Mouse (Mus musculus): ENCODE results near the gene Pkig. TPM values are rescaled to one million over a fixed set of nuclear protein-coding genes. Genes with fewer than 3 reads are reported as not detected.

Pkig gene
- polyA plus RNA-seq, 1 experiment from 2014 or later, result 134 TPM

DNA sequence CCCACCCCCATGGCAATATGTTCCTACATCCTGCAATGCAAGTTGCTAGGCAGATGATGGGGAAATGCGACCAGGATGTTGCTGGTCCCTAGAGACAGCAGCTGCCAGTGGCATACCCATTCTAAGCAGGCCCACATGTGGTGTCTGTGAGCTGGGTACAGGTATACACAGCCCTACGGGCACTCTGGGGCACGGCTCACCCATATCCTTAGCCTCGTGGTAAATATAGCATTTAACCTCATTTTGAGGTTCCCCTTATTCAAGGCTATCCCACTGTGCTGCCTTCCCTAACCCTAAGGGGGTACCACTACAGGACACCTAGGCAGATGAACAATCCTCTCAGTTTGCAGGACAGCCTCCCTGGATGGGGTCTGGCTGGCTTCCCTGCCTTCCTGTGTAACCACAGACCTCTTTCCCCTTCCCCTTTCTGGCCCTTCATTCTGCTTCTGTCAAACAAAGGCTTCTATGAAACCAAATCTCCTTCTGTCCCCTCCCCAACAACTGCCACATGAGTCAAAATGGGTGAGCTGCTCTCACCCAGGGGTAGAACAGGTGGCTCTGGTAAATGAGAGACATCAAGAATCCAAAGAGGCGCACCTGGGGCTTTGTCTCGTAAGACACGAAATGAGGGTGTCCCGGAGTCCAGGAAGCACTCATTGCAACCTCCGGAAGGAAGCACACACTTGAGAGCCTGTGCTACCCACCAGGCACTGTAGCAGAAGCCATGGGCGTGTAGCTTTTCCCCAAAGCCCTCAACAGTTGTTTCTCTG lies 86.8 kb downstream of the Pkig start:
- WGBS, result 69% methylated on average over 10 of the region's 10 CpGs
- Histone ChIP-seq H3K4me1 (peaks cover 20% of the 10 kb centered on the region), H3K9me3 (no peaks in the 10 kb centered on the region), H3K27me3 (peaks cover 14% of the 10 kb centered on the region; the same call in 1 of the 2 replicates), H3K36me3 (no peaks in the 10 kb centered on the region), H3K4me2 (no peak overlapping the region), H3K27ac (no peak overlapping the region), H3K4me3 (no peak overlapping the region), H3K9ac (no peak overlapping the region)
- ATAC-seq (ENCODE audit: borderline replicate concordance, extremely low read depth, low FRiP score, low TSS enrichment), result no peak

DNA sequence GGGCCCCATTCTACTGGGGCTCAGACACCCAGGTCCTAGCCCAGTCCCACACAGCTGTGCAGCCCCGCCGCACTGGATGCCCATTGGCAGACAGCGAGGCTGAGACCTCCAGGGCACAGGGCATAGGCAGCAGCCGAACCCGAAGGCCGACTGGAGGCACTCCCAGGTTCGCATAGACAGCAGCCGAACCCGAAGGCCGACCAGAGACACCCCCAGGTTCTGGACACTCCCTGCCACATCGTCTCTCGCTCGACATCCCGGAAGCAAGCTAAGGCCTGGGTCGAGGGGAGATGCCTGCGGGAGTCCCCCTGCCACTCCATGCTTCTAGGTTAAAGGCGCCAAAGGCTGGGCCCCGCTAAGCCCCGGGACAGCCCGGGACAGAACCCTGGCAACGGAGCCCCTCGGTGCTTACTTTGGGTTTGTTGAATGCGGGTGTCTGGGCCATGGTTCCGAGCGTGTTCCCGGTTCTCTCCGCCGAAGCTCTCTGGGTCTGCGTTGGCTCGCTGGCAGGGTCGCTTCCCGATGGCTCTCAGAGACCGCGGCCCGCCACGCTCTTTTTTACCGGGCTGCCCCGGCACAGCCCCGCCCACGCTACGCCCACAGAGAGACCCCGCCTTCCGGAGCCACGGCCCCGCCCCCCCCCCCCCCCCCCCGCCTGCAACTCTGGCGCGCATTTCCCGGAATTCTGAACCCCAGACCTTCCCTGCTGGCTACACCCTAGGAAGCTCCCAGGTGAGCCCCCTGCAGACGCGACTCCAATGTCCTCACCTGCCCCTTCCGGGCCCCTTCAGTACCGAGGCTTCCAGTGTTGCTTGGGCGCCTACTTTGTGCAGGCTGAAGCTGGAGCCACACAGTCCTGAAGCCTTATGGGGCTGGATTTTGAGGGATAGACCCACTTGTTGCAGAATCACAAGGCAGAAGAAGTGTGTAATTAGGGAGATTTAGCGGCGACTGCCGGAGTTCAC lies 91.7 kb downstream of the Pkig start, which contains the start of gene Ada:
Gene Ada (minus strand): TSS at position 593 of the 965 bp plus-strand sequence.
- H3K27me3 ChIP-seq, result peaks cover 14% of the 10 kb centered on the region; the same call in 1 of the 2 replicates
- H3K36me3 ChIP-seq, result no peaks in the 10 kb centered on the region
- peak within 1 kb of the TSS; percentile 62 for H3K4me3 ChIP-seq
- ATAC-seq (ENCODE audit: borderline replicate concordance, extremely low read depth, low FRiP score, low TSS enrichment), result peak; percentile 72
- no peaks in the 10 kb centered on the region for H3K9me3 ChIP-seq
- H3K4me1 ChIP-seq, result peaks cover 14% of the 10 kb centered on the region
- no peak within 1 kb of the TSS for H3K27ac ChIP-seq
- H3K9ac ChIP-seq, result peak within 1 kb of the TSS; percentile 58
- WGBS, result 1% methylated on average over 50 of the region's 57 CpGs
- peak within 1 kb of the TSS; percentile 100 for H3K4me2 ChIP-seq

DNA sequence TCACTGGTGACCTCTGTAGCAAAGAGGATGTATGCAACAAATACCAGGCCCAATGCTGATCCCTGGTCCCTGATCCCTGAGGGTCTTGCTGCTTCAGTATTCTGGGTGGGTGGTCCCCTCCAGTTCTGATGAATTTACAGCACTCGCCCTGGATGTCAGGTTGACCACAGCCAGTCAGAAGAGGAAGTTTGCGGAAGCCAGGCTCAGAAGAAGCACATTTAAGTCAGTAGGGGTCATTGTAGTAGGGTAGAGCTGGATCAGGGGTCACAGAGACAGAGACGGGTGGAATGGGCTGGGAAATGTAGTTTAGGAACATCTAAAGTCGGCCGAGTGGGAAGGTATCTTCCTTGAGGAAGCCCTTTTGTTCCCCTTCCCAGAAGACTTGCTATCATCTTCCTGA lies 96.0 kb downstream of the Pkig start:
- no peaks in the 10 kb centered on the region for H3K36me3 ChIP-seq
- 65% methylated on average over 5 of the region's 5 CpGs for WGBS
- H3K9me3 ChIP-seq, result no peaks in the 10 kb centered on the region
- no peaks in the 10 kb centered on the region for H3K27me3 ChIP-seq
- no peak overlapping the region for H3K4me2 ChIP-seq
- H3K4me1 ChIP-seq, result peaks cover 25% of the 10 kb centered on the region
- H3K4me3 ChIP-seq, result no peak overlapping the region
- H3K27ac ChIP-seq, result no peak overlapping the region
- ATAC-seq (ENCODE audit: borderline replicate concordance, extremely low read depth, low FRiP score, low TSS enrichment), result no peak
- H3K9ac ChIP-seq, result no peak overlapping the region

DNA sequence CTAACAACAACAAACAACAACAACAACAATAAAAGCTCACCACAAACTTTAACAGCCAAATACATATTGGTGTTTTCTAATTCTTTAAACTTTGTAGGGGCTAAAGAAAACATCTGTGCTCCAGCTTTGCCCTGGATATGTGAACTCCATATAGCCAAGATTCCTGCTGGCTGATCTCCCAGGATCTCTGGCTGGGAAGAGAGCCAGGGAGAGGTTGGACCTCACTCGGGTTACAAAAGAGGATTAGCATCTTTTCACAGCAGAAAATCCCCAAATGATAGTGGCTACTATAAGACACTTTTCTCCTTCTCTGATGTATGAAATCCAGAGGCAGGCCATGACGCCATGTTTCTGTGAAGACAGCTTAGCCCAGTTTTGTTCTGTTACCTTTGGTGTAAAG lies 98.5 kb downstream of the Pkig start:
- no peak; the same call in 1 of the 2 replicates for ATAC-seq (ENCODE audit: borderline replicate concordance, extremely low read depth, low FRiP score, low TSS enrichment)
- peaks cover 14% of the 10 kb centered on the region for H3K4me1 ChIP-seq
- WGBS, result 17% methylated on average over 2 of the region's 2 CpGs
- H3K27me3 ChIP-seq, result no peaks in the 10 kb centered on the region
- no peak overlapping the region for H3K9ac ChIP-seq
- peak overlapping the region; percentile 24; the same call in 1 of the 2 replicates for H3K27ac ChIP-seq
- H3K9me3 ChIP-seq, result no peaks in the 10 kb centered on the region
- H3K4me3 ChIP-seq, result no peak overlapping the region
- no peak overlapping the region for H3K4me2 ChIP-seq
- H3K36me3 ChIP-seq, result no peaks in the 10 kb centered on the region

DNA sequence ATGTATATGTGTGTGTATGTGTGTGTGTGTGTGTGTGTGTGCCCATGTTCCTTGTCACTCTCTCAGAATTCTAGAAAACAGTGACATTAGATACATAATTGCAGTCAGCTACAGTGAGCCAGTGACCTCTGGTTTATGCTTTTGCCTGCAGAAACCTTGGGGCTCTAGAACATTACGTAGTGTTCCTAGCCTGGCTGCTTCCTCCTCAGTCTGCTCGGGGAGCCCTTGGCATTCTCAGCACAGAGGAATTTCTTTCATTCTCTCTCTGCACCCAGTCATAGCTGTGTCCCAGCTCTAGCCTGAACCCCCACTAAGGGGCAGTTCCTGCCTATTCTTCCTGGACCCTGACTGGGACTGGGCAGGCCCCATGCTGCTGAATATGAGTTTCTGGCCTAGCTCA lies 100.0 kb downstream of the Pkig start:
- no peak overlapping the region for H3K9ac ChIP-seq
- H3K27me3 ChIP-seq, result no peaks in the 10 kb centered on the region
- peaks cover 14% of the 10 kb centered on the region for H3K4me1 ChIP-seq
- H3K9me3 ChIP-seq, result no peaks in the 10 kb centered on the region
- no peak overlapping the region for H3K4me3 ChIP-seq
- WGBS, result 58% methylated on average over 2 of the region's 2 CpGs
- no peak for ATAC-seq (ENCODE audit: borderline replicate concordance, extremely low read depth, low FRiP score, low TSS enrichment)
- H3K4me2 ChIP-seq, result no peak overlapping the region
- no peaks in the 10 kb centered on the region for H3K36me3 ChIP-seq
- H3K27ac ChIP-seq, result no peak overlapping the region

DNA sequence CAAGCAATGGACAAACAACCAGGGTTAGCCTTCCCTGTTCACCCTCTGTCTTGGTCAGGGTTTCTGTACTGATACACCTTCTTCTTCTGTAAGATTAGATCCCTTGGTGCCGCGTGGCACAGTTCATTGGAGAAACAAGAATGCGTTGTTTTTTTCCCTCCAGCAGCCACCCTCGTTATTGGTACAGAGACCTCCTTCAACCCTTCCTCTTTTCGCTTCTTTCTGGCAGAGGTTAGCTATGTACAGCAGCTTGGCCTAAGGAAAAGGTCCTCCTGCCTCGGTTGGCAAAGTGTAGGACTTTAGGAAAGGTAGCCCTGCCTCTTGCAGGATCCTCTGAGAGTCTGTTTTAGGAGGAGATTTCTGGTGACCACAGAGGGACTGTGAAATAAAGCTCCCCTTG lies 102.4 kb downstream of the Pkig start:
- Histone ChIP-seq H3K27ac (no peak overlapping the region), H3K36me3 (no peaks in the 10 kb centered on the region), H3K9ac (no peak overlapping the region), H3K4me3 (no peak overlapping the region), H3K9me3 (no peaks in the 10 kb centered on the region), H3K4me1 (peaks cover 10% of the 10 kb centered on the region), H3K4me2 (no peak overlapping the region), H3K27me3 (no peaks in the 10 kb centered on the region)
- 66% methylated on average over 6 of the region's 6 CpGs for WGBS
- no peak for ATAC-seq (ENCODE audit: borderline replicate concordance, extremely low read depth, low FRiP score, low TSS enrichment)

DNA sequence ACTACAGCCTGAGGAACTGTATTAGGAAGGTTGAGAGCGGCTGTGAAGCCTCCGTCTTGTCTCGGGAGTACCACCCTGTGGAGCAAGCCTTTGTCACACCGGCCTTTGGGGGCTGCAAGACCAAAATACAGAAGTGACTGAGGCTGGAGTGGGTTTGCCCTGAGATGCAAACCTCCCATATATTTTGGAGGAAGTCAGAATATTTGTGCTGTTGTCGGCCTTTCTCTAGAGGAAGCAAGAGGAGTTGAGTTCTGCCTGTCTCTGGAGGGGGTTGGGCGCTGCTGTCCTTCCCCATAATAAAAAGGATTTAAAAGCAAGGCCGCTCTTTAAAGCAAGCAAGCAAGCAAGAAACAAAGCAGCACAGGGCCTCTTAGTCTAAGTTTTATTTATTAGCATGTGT lies 103.2 kb downstream of the Pkig start:
- WGBS, result 82% methylated on average over 7 of the region's 7 CpGs
- Histone ChIP-seq H3K9ac (no peak overlapping the region), H3K36me3 (no peaks in the 10 kb centered on the region), H3K9me3 (no peaks in the 10 kb centered on the region), H3K27ac (no peak overlapping the region), H3K4me2 (no peak overlapping the region), H3K4me1 (peaks cover 5% of the 10 kb centered on the region; the same call in 1 of the 2 replicates), H3K27me3 (no peaks in the 10 kb centered on the region), H3K4me3 (no peak overlapping the region)
- no peak for ATAC-seq (ENCODE audit: borderline replicate concordance, extremely low read depth, low FRiP score, low TSS enrichment)

DNA sequence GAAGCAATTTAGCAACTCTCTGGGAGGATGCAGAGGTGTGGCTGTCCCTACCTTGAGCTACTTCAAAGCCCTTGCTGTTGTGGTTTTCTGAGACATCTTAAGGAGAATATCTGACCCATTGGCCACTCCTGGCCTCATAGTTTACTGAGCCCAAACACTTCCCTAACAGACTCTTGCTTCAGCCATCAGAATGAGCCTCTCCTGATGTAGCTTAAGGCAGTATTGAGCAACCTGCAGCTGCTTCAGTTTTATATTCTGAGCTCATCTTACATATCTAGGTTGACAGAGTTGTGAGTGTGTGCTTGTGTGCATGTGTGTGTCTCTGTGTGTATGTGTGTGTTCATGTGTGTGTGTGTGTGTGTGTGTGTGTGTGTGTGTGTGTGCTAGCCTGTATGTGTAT lies 108.1 kb downstream of the Pkig start:
- H3K4me3 ChIP-seq, result no peak overlapping the region
- no peaks in the 10 kb centered on the region for H3K27me3 ChIP-seq
- ATAC-seq (ENCODE audit: borderline replicate concordance, extremely low read depth, low FRiP score, low TSS enrichment), result no peak
- no peaks in the 10 kb centered on the region for H3K4me1 ChIP-seq
- no peaks in the 10 kb centered on the region for H3K36me3 ChIP-seq
- no peaks in the 10 kb centered on the region for H3K9me3 ChIP-seq
- H3K27ac ChIP-seq, result no peak overlapping the region
- no peak overlapping the region for H3K9ac ChIP-seq
- no peak overlapping the region for H3K4me2 ChIP-seq

DNA sequence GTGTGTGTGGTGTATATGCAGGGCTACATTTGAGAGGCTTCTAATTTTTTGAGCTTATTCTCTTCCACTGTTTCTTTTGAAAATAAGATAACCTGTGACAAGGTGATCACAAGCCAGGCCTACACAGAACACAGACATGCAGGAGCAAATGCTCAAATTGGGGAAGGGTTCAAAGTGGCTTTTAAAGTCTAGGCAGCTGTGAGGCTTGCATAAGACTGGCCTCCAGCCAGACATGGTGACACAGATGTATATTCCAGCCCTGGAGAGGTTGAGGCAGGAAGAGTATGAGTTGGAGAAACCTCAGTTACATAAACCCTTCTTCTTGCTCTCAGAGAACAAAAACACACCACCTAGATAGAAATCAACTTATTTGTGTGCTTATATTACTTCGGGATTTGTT lies 108.7 kb downstream of the Pkig start:
- no peak for ATAC-seq (ENCODE audit: borderline replicate concordance, extremely low read depth, low FRiP score, low TSS enrichment)
- H3K9me3 ChIP-seq, result no peaks in the 10 kb centered on the region
- WGBS, result 38% methylated on average over 1 of the region's 1 CpGs
- H3K27me3 ChIP-seq, result no peaks in the 10 kb centered on the region
- no peak overlapping the region for H3K27ac ChIP-seq
- H3K4me3 ChIP-seq, result no peak overlapping the region
- no peak overlapping the region for H3K4me2 ChIP-seq
- no peaks in the 10 kb centered on the region for H3K4me1 ChIP-seq
- H3K9ac ChIP-seq, result no peak overlapping the region
- H3K36me3 ChIP-seq, result no peaks in the 10 kb centered on the region

DNA sequence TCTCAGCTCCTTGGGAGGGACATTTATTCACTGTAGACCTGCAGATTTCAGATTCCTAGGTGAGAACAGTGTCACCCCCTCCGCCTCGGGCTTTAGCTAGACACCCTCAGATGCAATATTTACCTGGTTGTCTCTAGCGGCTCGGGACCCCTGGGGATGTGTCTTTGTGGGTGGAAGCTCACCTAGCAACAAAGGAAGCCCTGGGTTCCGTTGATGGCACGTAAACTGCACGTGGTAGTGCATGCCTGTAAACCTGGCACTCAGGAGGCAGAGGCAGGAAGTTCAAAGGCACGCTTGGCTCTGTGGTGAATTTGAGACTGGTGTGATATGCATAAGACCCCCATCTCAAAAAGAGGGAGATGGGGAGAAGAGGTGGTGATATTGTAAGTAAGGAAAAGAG lies 112.5 kb downstream of the Pkig start:
- WGBS, result 74% methylated on average over 8 of the region's 8 CpGs
- Histone ChIP-seq H3K9me3 (no peaks in the 10 kb centered on the region), H3K27me3 (no peaks in the 10 kb centered on the region)

More for the DNA sequence above, 112.5 kb downstream of the Pkig start:
- H3K9ac ChIP-seq, result no peak overlapping the region
- ATAC-seq (ENCODE audit: borderline replicate concordance, extremely low read depth, low FRiP score, low TSS enrichment), result no peak
- H3K4me3 ChIP-seq, result no peak overlapping the region
- no peak overlapping the region for H3K4me2 ChIP-seq
- no peaks in the 10 kb centered on the region for H3K4me1 ChIP-seq
- H3K36me3 ChIP-seq, result no peaks in the 10 kb centered on the region
- no peak overlapping the region for H3K27ac ChIP-seq

Measured in lung, embryonic 15.5 days (tissue).